Comparison of ENCODE assay signal across 8 mouse cellular contexts in the genomic region with DNA sequence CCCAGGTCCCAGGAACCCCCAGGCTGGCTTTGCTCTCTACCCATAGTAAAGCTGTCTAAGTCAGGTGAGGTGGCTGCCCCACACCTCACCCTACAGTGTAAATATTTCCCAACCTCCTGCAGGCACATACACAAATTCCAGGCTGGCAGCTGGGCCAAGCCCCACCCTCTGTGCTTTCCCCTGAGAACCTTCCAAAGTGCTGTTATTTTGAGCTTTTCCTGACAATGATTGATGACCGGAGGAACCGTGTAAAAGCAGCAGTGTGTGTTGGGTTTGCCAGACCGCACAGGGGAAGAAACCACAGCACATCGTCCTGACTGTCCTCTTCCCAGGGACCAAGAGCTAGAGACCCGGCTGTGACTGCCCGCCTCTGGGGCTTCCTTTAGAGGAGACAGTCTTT. TPM values are rescaled to one million over a fixed set of nuclear protein-coding genes. Genes with fewer than 3 reads are reported as not detected.
DNase-seq lines count a peak whose midpoint lies in the region; ATAC-seq lines count a peak whose summit lies in the region.

A gene (plus strand): TSS at position 204 of the 400 bp plus-strand sequence.

- no peaks in the 10 kb centered on the region for H3K4me1 ChIP-seq in neural tube, embryonic 11.5 days (ENCODE audit: control insufficient read depth, insufficient read depth, low read length)
- peaks cover 36% of the 10 kb centered on the region for H3K4me1 ChIP-seq in heart, embryonic 15.5 days (replicated peaks)
- no peaks in the 10 kb centered on the region for H3K4me1 ChIP-seq in forebrain, embryonic 12.5 days

- no peak within 1 kb of the TSS for H3K27ac ChIP-seq in neural tube, embryonic 11.5 days (ENCODE audit: low read depth, low read length)
- H3K27ac ChIP-seq in heart, embryonic 15.5 days: peak within 1 kb of the TSS; percentile 85
- no peak within 1 kb of the TSS for H3K27ac ChIP-seq in forebrain, embryonic 12.5 days

- H3K9me3 ChIP-seq in neural tube, embryonic 11.5 days (ENCODE audit: control insufficient read depth, low read length): no peaks in the 10 kb centered on the region
- no peaks in the 10 kb centered on the region for H3K9me3 ChIP-seq in heart, embryonic 15.5 days (replicated peaks)
- no peaks in the 10 kb centered on the region for H3K9me3 ChIP-seq in forebrain, embryonic 12.5 days

- H3K4me3 ChIP-seq in neural tube, embryonic 11.5 days (ENCODE audit: low read depth, low read length): no peak within 1 kb of the TSS
- peak within 1 kb of the TSS; percentile 48 for H3K4me3 ChIP-seq in heart, embryonic 15.5 days
- no peak within 1 kb of the TSS for H3K4me3 ChIP-seq in forebrain, embryonic 12.5 days (replicated peaks)

- no peak within 1 kb of the TSS for H3K4me2 ChIP-seq in neural tube, embryonic 11.5 days (ENCODE audit: low read depth)
- H3K4me2 ChIP-seq in heart, embryonic 15.5 days: peak within 1 kb of the TSS; percentile 62
- no peak within 1 kb of the TSS for H3K4me2 ChIP-seq in forebrain, embryonic 12.5 days

- H3K9ac ChIP-seq in neural tube, embryonic 11.5 days (ENCODE audit: low read length): no peak within 1 kb of the TSS
- peak within 1 kb of the TSS; percentile 56 for H3K9ac ChIP-seq in heart, embryonic 15.5 days
- no peak within 1 kb of the TSS for H3K9ac ChIP-seq in forebrain, embryonic 12.5 days

- no peak for ATAC-seq in neural tube, embryonic 11.5 days (ENCODE audit: insufficient read depth, low FRiP score, low TSS enrichment)
- ATAC-seq in heart, embryonic 15.5 days (replicated peaks; ENCODE audit: insufficient number of reproducible peaks, insufficient read depth, low FRiP score, low read depth): peak; percentile 50
- ATAC-seq in forebrain, embryonic 12.5 days (ENCODE audit: low FRiP score): no peak

- no peaks in the 10 kb centered on the region for H3K27me3 ChIP-seq in neural tube, embryonic 11.5 days (ENCODE audit: control insufficient read depth, insufficient read depth, low read length)
- no peaks in the 10 kb centered on the region for H3K27me3 ChIP-seq in heart, embryonic 15.5 days
- H3K27me3 ChIP-seq in forebrain, embryonic 12.5 days: no peaks in the 10 kb centered on the region

- DNase-seq in neural tube, embryonic 11.5 days (ENCODE audit: low spot score): peak; percentile 49
- DNase-seq in neural tube, embryonic 10.5 days (ENCODE audit: extremely low spot score, low spot score): no peak
- peak; percentile 77 for DNase-seq in kidney, postnatal 10 days
- peak; percentile 92 for DNase-seq in lung, postnatal 36 days
- DNase-seq in frontal cortex, postnatal 14 days (ENCODE audit: low spot score in 2 of 2): no peak
- DNase-seq in spleen, postnatal 36 days (ENCODE audit: low spot score in 2 of 2): no peak

- WGBS in neural tube, embryonic 11.5 days: 43% methylated on average over 6 of the region's 6 CpGs
- WGBS in heart, embryonic 15.5 days: 10% methylated on average over 6 of the region's 6 CpGs
- 77% methylated on average over 6 of the region's 6 CpGs for WGBS in forebrain, embryonic 12.5 days

- no peaks in the 10 kb centered on the region for H3K36me3 ChIP-seq in neural tube, embryonic 11.5 days (ENCODE audit: control insufficient read depth, insufficient read depth, low read length)
- no peaks in the 10 kb centered on the region for H3K36me3 ChIP-seq in heart, embryonic 15.5 days
- H3K36me3 ChIP-seq in forebrain, embryonic 12.5 days (replicated peaks): no peaks in the 10 kb centered on the region

RNA-seq across cellular contexts. Expression of the gene that starts here (rescaled TPM):
- 11.0 and 14.5 TPM in 2 replicates for polyA plus RNA-seq in neural tube, embryonic 11.5 days (2014; fragmentation: Nextera tagmentation; extraction: Ambion mirVana)
- polyA plus RNA-seq in heart, embryonic 15.5 days (2015; fragmentation: Nextera tagmentation; extraction: Ambion mirVana): 45.9 and 54.2 TPM in 2 replicates
- polyA plus RNA-seq in forebrain, embryonic 12.5 days (2016; fragmentation: Nextera tagmentation; extraction: Ambion mirVana): 4.2 and 4.8 TPM in 2 replicates

Comparison
In these comparisons a context has a peak if more than half of its experiments do, and no peak if none do; other contexts are left out.
1. DNase-seq: peak in neural tube, embryonic 11.5 days (single experiment), kidney, postnatal 10 days (single experiment) and lung, postnatal 36 days (single experiment); none in neural tube, embryonic 10.5 days (single experiment), frontal cortex, postnatal 14 days (0 of 2) and spleen, postnatal 36 days (0 of 2).